ENCODE assay signal across 14 mouse cellular contexts in genomic region chr8:106055038-106055437, GRCm38 (mm10). TPM values are rescaled to one million over a fixed set of nuclear protein-coding genes. Genes with fewer than 3 reads are reported as not detected.
DNase-seq lines count a peak whose midpoint lies in the region; ATAC-seq and TF ChIP-seq lines count a peak whose summit lies in the region.
"Had no signal": no experiment of that assay in that cellular context is flagged by ENCODE, and none has a peak within 500 bp of the region (broad histone marks: within the 10 kb centered on the region; RNA-seq: fewer than 3 reads in every experiment).

No protein-coding gene starts in this region.

- DNase-seq in spleen, adult 2 months (ENCODE audit: low read depth in 1 of 2, low spot score in 2 of 2) = peak in 1 of 2 experiments; percentile 56
- no peak for DNase-seq in spleen, adult 12 weeks (ENCODE audit: low spot score)
- peak; percentile 81 to 90 for DNase-seq in kidney, postnatal 25 days
- DNase-seq in thymus, postnatal 36 days = peak; percentile 51 to 64
- no peak for DNase-seq in hindbrain, embryonic 11.5 days (ENCODE audit: low spot score)
- DNase-seq: adrenal gland, adult 8-10 months; embryo, embryonic 11 days; heart, postnatal 10 days had no signal

- H3K4me2 ChIP-seq in heart, embryonic 16.5 days (ENCODE audit: low read depth, low read length) = 0 out of 2 replicates have a peak overlapping the region, but pooled peaks have one; percentile 7
- no peak overlapping the region for H3K4me2 ChIP-seq in heart, embryonic 11.5 days
- H3K4me2 ChIP-seq in hindbrain, embryonic 11.5 days (replicated peaks; ENCODE audit: low read depth, low read length) = no peak overlapping the region
- H3K4me2 ChIP-seq in forebrain, embryonic 16.5 days (ENCODE audit: low read length) = no peak overlapping the region
- H3K4me2 ChIP-seq: forebrain, embryonic 15.5 days; neural tube, embryonic 15.5 days had no signal

- H3K4me1 ChIP-seq in heart, embryonic 16.5 days (ENCODE audit: control insufficient read depth, insufficient read depth, low read length) = peaks cover 9% of the 10 kb centered on the region
- H3K4me1 ChIP-seq in heart, embryonic 11.5 days (ENCODE audit: control insufficient read depth, insufficient read depth, low read length) = peaks cover 9% of the 10 kb centered on the region
- peaks cover 39% of the 10 kb centered on the region for H3K4me1 ChIP-seq in spleen, adult 2 months (ENCODE audit: control insufficient read depth, insufficient read depth, insufficient read length)
- H3K4me1 ChIP-seq in hindbrain, embryonic 11.5 days (replicated peaks; ENCODE audit: control insufficient read depth, insufficient read depth, low read length) = no peaks in the 10 kb centered on the region
- peaks cover 8% of the 10 kb centered on the region for H3K4me1 ChIP-seq in forebrain, embryonic 16.5 days (replicated peaks; ENCODE audit: control insufficient read depth, insufficient read depth, low read length)

- 65% methylated on average over 3 of the region's 3 CpGs for WGBS in heart, embryonic 16.5 days
- WGBS in heart, embryonic 11.5 days (ENCODE audit: insufficient replicate concordance) = 60% methylated on average over 3 of the region's 3 CpGs
- WGBS in spleen, adult 2 months = 13% methylated on average over 3 of the region's 3 CpGs
- WGBS in hindbrain, embryonic 11.5 days = 55% methylated on average over 3 of the region's 3 CpGs
- WGBS in forebrain, embryonic 16.5 days = 56% methylated on average over 3 of the region's 3 CpGs

- no peaks in the 10 kb centered on the region for H3K9me3 ChIP-seq in heart, embryonic 16.5 days (replicated peaks; ENCODE audit: control insufficient read depth, low read length)
- no peaks in the 10 kb centered on the region for H3K9me3 ChIP-seq in heart, embryonic 11.5 days (replicated peaks; ENCODE audit: control insufficient read depth, low read length)
- no peaks in the 10 kb centered on the region for H3K9me3 ChIP-seq in hindbrain, embryonic 11.5 days (ENCODE audit: control insufficient read depth, low read length)
- no peaks in the 10 kb centered on the region for H3K9me3 ChIP-seq in forebrain, embryonic 16.5 days (ENCODE audit: control insufficient read depth, low read length)
- H3K9me3 ChIP-seq: forebrain, embryonic 15.5 days; liver, embryonic 15.5 days; neural tube, embryonic 15.5 days had no signal

- ATAC-seq in heart, embryonic 16.5 days (replicated peaks; ENCODE audit: extremely low read depth, insufficient read depth, low FRiP score) = no peak
- ATAC-seq in heart, embryonic 11.5 days (replicated peaks; ENCODE audit: insufficient number of reproducible peaks, low FRiP score, low TSS enrichment) = no peak
- ATAC-seq in hindbrain, embryonic 11.5 days (ENCODE audit: low FRiP score) = no peak
- no peak for ATAC-seq in forebrain, embryonic 16.5 days
- ATAC-seq: forebrain, embryonic 15.5 days had no signal

- H3K27ac ChIP-seq in heart, embryonic 16.5 days (ENCODE audit: low read length) = peak overlapping the region; percentile 61; the same call in 1 of the 2 replicates
- H3K27ac ChIP-seq in heart, embryonic 11.5 days (ENCODE audit: low read depth, low read length) = no peak overlapping the region
- peak overlapping the region; percentile 99 for H3K27ac ChIP-seq in spleen, adult 2 months (ENCODE audit: insufficient read depth, low read length)
- H3K27ac ChIP-seq in hindbrain, embryonic 11.5 days (ENCODE audit: low read depth, low read length) = no peak overlapping the region
- H3K27ac ChIP-seq in forebrain, embryonic 16.5 days (ENCODE audit: low read length) = no peak overlapping the region
- H3K27ac ChIP-seq: forebrain, embryonic 15.5 days; neural tube, embryonic 15.5 days had no signal

- TF ChIP-seq CTCF in spleen, adult 2 months (IDR thresholded peaks at IDR 0.05; ENCODE audit: extremely low read depth, insufficient read depth, insufficient read length, insufficient replicate concordance) = no peak

- no peak overlapping the region for H3K4me3 ChIP-seq in heart, embryonic 16.5 days (ENCODE audit: low read length)
- no peak overlapping the region for H3K4me3 ChIP-seq in heart, embryonic 11.5 days (ENCODE audit: low read depth, low read length)
- H3K4me3 ChIP-seq in spleen, adult 2 months (ENCODE audit: extremely low read depth, insufficient read depth, insufficient read length) = peak overlapping the region; percentile 36
- no peak overlapping the region for H3K4me3 ChIP-seq in hindbrain, embryonic 11.5 days (ENCODE audit: low read depth, low read length)
- H3K4me3 ChIP-seq in forebrain, embryonic 16.5 days (replicated peaks; ENCODE audit: low read length) = no peak overlapping the region
- H3K4me3 ChIP-seq: forebrain, embryonic 15.5 days; liver, embryonic 15.5 days; neural tube, embryonic 15.5 days had no signal

- H3K36me3 ChIP-seq in heart, embryonic 16.5 days (ENCODE audit: control insufficient read depth, insufficient read depth) = 0 out of 2 replicates have a peak, but pooled peaks cover 6% of the 10 kb centered on the region
- H3K36me3 ChIP-seq in heart, embryonic 11.5 days (ENCODE audit: control insufficient read depth, insufficient read depth, low read length) = no peaks in the 10 kb centered on the region
- no peaks in the 10 kb centered on the region for H3K36me3 ChIP-seq in spleen, adult 2 months (ENCODE audit: control insufficient read depth, insufficient read depth, low read length)
- no peaks in the 10 kb centered on the region for H3K36me3 ChIP-seq in hindbrain, embryonic 11.5 days (ENCODE audit: control insufficient read depth, insufficient read depth, low read length)
- peaks cover 5% of the 10 kb centered on the region; the same call in 1 of the 2 replicates for H3K36me3 ChIP-seq in forebrain, embryonic 16.5 days (ENCODE audit: control insufficient read depth, insufficient read depth)

- no peak overlapping the region for H3K9ac ChIP-seq in heart, embryonic 16.5 days (ENCODE audit: low read length)
- no peak overlapping the region for H3K9ac ChIP-seq in heart, embryonic 11.5 days (ENCODE audit: low read depth, low read length)
- H3K9ac ChIP-seq in hindbrain, embryonic 11.5 days (ENCODE audit: low read depth, low read length) = no peak overlapping the region
- H3K9ac ChIP-seq in forebrain, embryonic 16.5 days (replicated peaks; ENCODE audit: low read depth, low read length) = no peak overlapping the region
- H3K9ac ChIP-seq: forebrain, embryonic 15.5 days; liver, embryonic 15.5 days; neural tube, embryonic 15.5 days had no signal

- no peaks in the 10 kb centered on the region for H3K27me3 ChIP-seq in heart, embryonic 16.5 days (ENCODE audit: control insufficient read depth, insufficient read depth, low read length)
- H3K27me3 ChIP-seq in heart, embryonic 11.5 days (ENCODE audit: control insufficient read depth, insufficient read depth, low read length) = no peaks in the 10 kb centered on the region
- H3K27me3 ChIP-seq in spleen, adult 2 months (ENCODE audit: control insufficient read depth, insufficient read depth, low read length) = no peaks in the 10 kb centered on the region
- H3K27me3 ChIP-seq in hindbrain, embryonic 11.5 days (ENCODE audit: control insufficient read depth, insufficient read depth, low read length) = no peaks in the 10 kb centered on the region
- no peaks in the 10 kb centered on the region for H3K27me3 ChIP-seq in forebrain, embryonic 16.5 days (replicated peaks; ENCODE audit: control insufficient read depth, insufficient read depth, low read length)
- H3K27me3 ChIP-seq: forebrain, embryonic 15.5 days; liver, embryonic 15.5 days; neural tube, embryonic 15.5 days had no signal

- no peak; the same call in 1 of the 2 replicates for TF ChIP-seq POLR2A in spleen, adult 2 months (IDR thresholded peaks at IDR 0.05; ENCODE audit: low read depth, low read length)

RNA-seq across cellular contexts. Expression of gene Nfatc3, which starts 3.6 kb away (rescaled TPM):
- 3.7 and 4.3 TPM in 2 replicates for polyA plus RNA-seq in heart, embryonic 16.5 days (2015; fragmentation: Nextera tagmentation; extraction: Ambion mirVana)
- 4.4 and 6.0 TPM in 2 replicates for polyA plus RNA-seq in heart, embryonic 11.5 days (2014; fragmentation: Nextera tagmentation; extraction: Ambion mirVana)
- polyA plus RNA-seq in spleen, adult 2 months (2012; rRNA removed) = 29.5 and 35.7 TPM in 2 replicates
- 4.2 and 8.1 TPM in 2 replicates for polyA plus RNA-seq in hindbrain, embryonic 11.5 days (2014; fragmentation: Nextera tagmentation; extraction: Ambion mirVana)
- 3.2 and 5.3 TPM in 2 replicates for polyA plus RNA-seq in forebrain, embryonic 16.5 days (2015; fragmentation: Nextera tagmentation; extraction: Ambion mirVana)

RNA-seq across cellular contexts. Expression of gene Ddx28, which starts 43.4 kb away (rescaled TPM):
- polyA plus RNA-seq in heart, embryonic 16.5 days (2015; fragmentation: Nextera tagmentation; extraction: Ambion mirVana) = 12.8 and 14.8 TPM in 2 replicates
- polyA plus RNA-seq in heart, embryonic 11.5 days (2014; fragmentation: Nextera tagmentation; extraction: Ambion mirVana) = 13.4 and 15.2 TPM in 2 replicates
- polyA plus RNA-seq in spleen, adult 2 months (2012; rRNA removed) = 6.6 and 9.5 TPM in 2 replicates
- 21.2 and 21.3 TPM in 2 replicates for polyA plus RNA-seq in hindbrain, embryonic 11.5 days (2014; fragmentation: Nextera tagmentation; extraction: Ambion mirVana)
- polyA plus RNA-seq in forebrain, embryonic 16.5 days (2015; fragmentation: Nextera tagmentation; extraction: Ambion mirVana) = 20.3 and 22.8 TPM in 2 replicates

RNA-seq across cellular contexts. Expression of gene Dpep2nb, which starts 49.3 kb away (rescaled TPM):
- 0.13 and 0.16 TPM in 2 replicates for polyA plus RNA-seq in heart, embryonic 16.5 days (2015; fragmentation: Nextera tagmentation; extraction: Ambion mirVana)
- 0.33 TPM in 1 of 2 replicates, not detected in the other for polyA plus RNA-seq in heart, embryonic 11.5 days (2014; fragmentation: Nextera tagmentation; extraction: Ambion mirVana)
- polyA plus RNA-seq in spleen, adult 2 months (2012; rRNA removed) = not detected in 2 replicates
- 0.15 TPM in 1 of 2 replicates, not detected in the other for polyA plus RNA-seq in hindbrain, embryonic 11.5 days (2014; fragmentation: Nextera tagmentation; extraction: Ambion mirVana)
- not detected in 2 replicates for polyA plus RNA-seq in forebrain, embryonic 16.5 days (2015; fragmentation: Nextera tagmentation; extraction: Ambion mirVana)
- polyA plus RNA-seq: forebrain, embryonic 15.5 days; liver, embryonic 15.5 days had no signal

Comparison
In these comparisons a context has a peak if more than half of its experiments do, and no peak if none do; other contexts are left out.
1. H3K27ac ChIP-seq: peak in heart, embryonic 16.5 days (single experiment) and spleen, adult 2 months (single experiment); none in heart, embryonic 11.5 days (single experiment), hindbrain, embryonic 11.5 days (single experiment) and forebrain, embryonic 16.5 days (single experiment).
2. DNase-seq: peak in kidney, postnatal 25 days (2 of 2) and thymus, postnatal 36 days (2 of 2); none in spleen, adult 12 weeks (single experiment) and hindbrain, embryonic 11.5 days (single experiment).